Mouse (Mus musculus) cerebellum, adult 18-20 months (tissue): Measurements from ENCODE around the gene Ubl4b.

Experiments
- DNase-seq, 2 experiments: peaks; one replicate each; pipeline ENCODE4 v3.0.0; 2021

Ubl4b gene

DNA sequence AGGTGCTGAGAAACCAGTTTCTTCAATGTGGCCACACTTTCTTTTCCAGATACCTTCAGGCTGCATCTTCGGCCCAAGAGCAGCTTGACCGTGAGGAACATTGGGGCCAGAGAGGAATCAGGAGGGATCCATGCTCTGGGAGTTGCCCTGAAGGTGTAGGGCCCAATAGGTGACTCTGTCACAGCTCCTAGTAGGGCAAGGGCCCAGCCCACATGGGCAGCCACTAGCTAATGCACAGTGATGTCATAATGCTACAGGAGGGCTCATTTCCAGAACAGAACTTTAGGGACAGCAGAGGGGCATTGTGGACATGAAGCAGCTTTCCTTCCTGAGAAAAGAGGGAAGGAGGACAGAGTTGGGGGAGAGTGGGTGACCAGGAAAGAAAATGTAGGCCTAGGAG, at the start of gene Ubl4b:
Gene Ubl4b, minus strand, starts transcription at position 232 of the 400 bp plus-strand sequence.
- DNase-seq, result no peak

DNA sequence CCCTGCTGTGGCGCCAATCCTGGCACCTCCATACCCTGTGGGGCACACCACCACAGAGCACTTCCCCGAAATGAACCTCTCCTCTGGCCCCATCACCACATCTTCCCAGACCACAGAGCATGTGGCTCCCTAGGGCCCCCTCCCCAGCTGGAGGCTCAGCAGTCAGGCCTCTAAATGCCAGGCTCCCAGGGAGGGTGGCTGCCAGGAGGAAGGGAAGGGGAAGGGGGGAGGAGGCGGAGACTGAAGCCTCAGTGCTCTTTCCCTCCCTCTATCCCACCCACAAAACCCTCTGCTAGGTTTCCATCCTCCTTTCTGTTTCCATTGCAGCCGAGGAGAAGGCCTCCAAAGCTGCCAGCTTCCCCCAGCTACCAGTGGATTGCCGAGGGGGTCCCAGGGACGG, 45.3 kb upstream of the Ubl4b start:
- DNase-seq, result no peak

DNA sequence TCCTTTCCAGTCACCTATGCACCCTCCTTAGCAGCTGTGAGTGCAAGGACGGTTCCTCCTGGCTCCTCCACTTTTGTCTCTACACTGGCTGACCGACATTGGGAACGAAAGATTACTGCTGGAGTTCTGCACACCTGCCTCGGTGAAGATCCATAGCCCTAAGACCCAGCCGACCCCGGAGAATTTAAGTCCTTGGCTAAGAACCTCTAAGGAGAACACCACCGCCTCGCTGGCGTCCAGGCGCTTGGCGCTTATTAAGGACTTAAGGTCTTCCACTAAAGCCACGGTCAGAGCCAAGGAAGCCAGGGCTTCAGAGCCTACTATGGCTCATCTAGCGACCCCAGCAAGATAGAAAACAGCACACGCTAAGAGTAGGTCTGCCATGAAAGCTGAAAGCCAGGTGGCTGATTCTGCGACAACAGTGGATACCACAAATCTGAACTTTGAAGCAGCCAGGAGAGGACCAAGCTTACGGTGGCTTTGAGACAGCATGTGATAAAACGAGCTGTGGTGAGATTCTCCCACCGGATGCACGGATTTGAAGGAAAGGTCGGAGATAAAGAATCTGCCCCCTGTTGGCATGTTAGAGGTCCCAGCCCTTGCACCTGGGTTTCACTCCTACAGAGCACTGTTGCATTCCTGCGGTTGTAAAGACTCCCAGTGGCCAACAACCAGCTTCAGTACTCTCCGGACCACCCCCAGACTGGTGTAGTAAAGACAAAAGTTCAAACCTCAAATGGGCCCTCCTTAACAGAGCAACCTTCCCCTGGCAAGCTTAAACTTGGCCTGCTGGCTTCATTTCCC, 42.9 kb upstream of the Ubl4b start:
- no peak for DNase-seq

DNA sequence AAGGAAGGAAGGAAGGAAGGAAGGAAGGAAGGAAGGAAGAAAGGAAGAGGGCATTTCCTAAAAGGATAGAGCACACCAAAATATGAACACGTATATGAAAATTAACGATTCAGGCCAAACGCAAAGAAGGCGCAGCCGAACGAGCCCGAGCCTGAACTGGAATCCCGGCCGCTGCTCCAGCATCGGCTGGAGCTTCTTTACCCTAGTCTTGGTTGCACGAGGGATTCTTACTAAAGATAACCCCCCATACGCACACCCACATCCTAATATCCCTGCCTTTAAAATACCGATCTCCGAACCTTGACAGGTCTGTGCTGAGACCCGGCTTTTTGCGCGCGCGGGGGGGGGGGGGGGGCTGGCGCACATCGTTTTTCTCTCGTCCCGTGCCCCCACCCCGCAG, 42.3 kb upstream of the Ubl4b start:
- DNase-seq, result no peak

DNA sequence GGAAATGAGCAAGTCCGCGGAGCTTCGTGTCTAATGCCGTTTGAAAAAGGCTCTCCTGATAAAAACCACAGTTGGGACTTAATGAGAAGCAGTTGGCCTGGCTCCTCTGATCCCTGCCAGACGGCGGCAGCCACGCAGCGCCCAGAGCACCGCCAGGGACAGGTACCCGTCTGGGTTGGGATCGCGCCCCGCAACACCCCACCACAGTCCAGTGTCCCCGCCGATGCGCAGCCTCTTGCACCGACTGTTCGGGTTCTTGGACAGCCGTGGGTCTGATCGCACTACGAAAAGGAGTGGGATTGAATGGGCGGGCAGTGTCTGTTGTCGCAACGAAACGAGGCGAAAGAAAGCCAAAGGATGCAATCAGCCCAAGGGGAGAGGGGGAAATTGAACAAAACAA, 41.7 kb upstream of the Ubl4b start:
- peak in 1 of 2 experiments; percentile 35 for DNase-seq

DNA sequence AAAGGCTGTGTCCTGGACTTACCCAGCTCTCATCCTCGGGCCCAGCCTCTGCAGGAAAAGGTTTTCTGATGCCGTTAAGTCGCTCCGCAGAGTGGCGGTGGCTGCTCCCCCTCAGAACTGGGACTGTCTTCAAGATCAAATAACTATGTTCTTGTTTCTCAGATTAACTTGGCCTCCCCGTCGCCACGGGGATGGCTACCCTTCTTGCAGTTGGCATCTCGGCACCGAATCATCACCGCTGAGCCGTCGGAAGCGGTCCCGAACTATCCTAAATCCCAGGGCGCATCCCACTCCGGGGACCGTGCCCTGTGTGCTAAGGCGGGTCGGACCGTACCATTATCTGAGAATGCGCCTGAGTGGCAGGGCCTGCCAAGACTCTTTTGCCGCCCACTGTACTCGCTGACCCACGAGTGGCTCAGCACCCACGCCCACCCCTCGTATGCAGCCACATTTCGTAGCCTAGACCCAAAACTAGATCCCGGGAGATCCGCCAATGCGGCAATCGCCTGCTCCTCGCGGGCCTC, 41.1 kb upstream of the Ubl4b start:
- peak in 1 of 2 experiments; percentile 28 for DNase-seq

DNA sequence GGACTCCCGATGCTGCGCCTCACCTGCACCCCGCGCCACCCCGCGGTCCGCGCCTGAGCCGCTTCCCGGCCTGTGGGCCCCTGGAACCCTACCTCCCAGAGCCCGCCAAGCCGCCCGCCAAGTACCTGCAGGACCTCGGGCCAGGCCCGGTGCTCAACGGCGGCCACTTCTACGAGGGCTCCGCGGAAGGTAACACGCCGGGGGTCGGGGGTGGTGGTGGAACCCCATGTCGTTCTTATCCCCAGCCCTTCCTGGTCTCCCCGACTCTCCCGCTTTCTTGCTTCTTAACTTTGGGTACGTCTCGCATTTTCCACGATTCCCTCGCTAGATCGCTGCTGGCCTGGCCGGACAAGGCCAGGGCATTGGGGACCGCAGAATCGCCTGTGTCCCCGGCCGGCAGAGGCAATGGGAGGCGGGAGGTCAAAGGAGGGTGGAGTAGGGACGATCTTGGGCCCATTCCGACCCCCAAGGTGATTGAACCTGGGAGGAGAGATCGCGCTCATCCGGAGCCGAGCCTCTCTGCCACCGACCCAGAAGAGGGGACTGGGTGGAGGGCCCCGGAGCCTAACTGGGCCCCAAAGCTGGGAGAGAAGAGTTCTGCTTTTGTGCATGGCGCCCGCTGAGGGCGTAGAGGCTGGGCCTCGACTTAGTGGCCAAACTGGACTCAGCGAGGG, 40.5 kb upstream of the Ubl4b start:
- peak in 1 of 2 experiments; percentile 29 for DNase-seq

DNA sequence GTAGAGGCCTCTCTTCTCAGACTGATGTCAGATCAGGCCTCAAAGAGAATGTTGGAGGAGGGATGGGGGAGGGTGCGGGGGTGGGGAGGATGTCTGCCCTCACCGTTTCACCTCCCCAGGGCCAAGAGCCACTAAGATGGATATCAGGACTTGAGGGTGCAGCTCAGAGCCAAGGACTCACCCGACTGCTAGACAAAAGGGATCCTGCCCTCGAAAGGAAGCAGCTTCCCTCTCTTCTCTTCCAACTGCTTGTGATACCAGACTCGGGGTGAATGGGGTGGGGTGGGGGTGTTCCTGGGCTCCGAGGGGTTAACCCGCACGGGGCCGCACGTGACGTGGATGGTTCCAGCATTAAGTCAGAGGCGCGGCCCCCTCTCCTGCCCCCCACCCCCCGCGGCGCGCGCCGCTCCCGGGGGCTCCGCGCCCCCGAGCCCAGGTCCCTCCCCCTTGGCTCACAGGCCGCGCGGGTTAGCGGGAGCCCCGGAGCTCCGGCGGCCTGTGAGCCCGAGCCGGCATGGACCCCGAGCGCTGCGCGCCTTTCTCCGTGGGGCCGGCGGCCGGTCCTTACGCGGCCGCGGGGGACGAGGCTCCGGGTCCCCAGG, 39.9 kb upstream of the Ubl4b start, which contains the start of gene Alx3:
Gene Alx3, plus strand, starts transcription at position 370 of the 602 bp plus-strand sequence.
- no peak for DNase-seq

DNA sequence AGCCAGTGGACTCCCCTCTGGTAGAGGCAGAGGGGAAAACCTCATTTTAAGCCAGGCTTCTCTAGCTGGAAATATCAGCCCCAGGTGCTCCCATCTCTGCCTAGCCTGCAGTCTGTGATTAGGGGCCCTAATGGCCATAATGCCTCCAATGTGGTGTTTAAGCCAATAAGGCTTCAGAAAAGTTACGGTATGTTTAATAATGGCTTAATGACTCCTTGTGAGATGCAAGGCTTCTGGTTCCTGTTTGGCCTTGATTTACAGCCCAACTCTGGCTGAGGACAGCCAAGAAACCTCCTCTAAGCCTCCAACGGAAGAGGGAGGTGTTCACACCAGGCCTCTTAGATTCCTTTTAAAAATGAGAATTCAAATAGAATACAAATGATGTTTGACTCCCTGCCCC, 38.8 kb upstream of the Ubl4b start:
- DNase-seq, result no peak

DNA sequence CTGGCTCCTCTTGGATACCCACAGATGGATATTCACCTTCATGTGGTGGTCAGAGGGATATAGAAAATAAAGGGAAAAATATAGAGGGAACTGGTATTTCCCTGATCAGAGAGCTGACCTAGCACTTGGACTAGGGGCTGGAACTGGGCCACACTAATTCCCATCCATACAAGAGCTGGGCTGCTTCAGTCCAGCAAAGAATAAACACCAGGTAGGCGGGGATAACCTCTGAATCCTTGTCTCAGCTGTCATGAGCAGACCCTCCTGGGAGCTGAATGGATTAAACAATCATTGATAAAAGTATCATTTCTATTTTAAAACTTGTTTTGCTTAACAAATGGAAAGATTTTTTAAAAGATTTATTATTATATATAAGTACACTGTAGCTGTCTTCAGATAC, 36.7 kb upstream of the Ubl4b start:
- no peak for DNase-seq

DNA sequence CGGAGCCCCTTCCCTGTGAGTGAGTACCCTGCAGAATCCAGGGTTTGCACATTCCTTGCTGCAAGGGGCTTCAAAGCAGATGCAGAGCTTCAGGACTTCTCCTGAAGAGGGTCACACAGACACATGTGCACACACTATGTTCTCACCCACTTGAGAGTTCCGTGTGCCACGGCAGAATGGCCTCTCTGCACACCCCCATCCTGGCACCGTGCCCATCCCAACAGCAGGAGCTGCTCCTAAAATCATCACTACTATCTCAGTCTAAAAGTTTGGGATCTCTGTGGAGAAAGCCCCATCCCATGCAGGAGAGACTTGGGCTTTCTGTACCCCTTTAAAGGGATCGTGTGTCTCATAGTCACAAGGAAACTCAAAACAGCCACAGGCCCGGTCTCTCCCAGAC, 31.6 kb upstream of the Ubl4b start:
- no peak for DNase-seq

DNA sequence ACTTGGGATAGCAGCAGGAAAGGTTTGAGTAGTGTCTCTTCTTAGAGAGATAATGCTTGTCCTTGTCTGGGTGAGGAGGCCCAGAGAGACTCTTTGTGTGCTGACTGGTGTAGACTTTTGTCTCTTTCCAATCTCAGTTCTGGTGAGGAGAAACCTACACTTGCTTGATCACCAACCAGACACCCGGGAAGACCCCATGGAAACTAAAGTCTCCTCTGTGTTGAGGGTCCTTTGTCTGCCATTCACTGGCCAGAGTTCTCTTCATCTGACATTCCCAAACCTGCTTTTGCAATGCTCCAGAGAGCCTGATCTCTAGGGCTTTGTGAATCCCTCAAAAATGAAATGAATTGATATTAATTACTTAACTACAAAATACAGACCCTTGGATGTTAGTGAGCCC, 29.0 kb upstream of the Ubl4b start:
- DNase-seq, result no peak

DNA sequence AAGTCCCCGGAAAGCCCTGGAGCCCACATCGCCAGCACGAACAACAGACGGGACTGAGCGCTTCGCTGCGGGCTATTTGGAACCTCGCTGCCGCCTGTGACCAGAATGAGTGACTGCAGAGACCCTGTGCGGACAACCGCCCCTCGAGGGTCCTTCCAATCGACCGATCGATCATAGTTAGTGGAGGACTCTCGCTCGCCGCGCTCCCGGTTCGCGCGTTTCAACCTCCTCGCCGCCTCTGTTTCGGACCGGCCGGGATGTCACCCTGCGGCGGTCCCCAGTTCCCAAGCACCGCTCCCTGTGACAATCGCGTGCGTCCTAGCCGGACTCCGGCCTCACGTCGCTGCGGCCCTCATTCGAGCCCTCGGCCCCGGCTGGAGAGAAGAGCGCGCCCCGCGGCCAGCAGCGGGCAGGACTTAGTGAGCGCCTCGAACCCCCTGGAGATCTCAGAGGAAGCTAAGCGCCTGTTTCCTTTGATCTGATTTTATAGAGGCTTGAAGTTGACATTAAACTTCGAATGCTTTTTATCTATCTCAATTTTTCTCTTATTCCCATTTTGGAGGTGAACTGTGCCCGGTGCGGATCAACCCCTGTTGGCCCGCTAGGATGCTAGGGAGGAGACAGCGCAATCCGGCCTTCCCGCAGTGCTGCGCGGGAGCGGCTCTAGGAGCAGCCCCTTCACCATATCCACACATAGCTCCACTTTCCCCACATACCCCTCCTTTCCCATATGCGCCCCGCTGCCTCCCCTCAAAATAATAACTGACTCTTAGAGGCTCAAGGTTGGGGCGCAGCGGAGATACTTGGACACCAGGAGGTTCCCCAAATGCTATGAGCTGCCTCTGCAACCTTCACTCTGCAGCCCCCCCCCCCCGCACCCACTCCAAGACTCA, 28.2 kb upstream of the Ubl4b start:
- peak in 1 of 2 experiments; percentile 24 for DNase-seq

DNA sequence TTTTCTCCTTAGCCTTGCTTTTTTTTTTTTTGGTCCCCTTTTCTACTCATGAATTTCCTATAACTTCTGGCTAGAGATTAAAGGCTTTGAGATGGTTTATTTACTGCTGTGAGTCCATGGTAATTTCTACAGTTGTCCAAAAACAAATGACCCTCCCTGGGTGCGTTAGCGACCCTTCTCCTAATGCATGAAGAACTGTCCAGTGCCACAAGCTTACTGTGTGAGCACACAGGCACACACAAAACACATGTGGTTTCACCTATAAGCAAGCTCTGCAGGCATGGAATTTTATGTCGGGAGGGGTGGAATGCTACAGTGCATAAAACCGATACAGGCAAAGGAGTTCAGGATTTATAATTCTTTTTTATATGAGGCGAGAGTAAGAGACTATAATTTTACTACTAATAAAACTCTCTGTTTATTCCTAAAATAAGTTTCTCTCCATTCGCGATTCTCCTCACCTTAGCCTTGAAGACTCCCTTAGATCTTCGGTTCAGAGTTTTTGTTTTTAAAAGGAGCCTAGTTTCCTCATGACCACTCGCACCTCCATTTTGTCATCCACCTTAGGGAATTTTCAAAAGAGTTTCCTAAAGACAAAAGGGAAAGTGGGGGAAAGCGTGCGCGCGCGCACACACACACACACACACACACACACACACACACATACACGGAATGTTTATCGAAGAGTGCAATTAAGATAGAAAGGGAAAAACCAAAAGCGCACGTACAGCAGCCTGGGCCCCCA, 27.4 kb upstream of the Ubl4b start:
- DNase-seq, result no peak

DNA sequence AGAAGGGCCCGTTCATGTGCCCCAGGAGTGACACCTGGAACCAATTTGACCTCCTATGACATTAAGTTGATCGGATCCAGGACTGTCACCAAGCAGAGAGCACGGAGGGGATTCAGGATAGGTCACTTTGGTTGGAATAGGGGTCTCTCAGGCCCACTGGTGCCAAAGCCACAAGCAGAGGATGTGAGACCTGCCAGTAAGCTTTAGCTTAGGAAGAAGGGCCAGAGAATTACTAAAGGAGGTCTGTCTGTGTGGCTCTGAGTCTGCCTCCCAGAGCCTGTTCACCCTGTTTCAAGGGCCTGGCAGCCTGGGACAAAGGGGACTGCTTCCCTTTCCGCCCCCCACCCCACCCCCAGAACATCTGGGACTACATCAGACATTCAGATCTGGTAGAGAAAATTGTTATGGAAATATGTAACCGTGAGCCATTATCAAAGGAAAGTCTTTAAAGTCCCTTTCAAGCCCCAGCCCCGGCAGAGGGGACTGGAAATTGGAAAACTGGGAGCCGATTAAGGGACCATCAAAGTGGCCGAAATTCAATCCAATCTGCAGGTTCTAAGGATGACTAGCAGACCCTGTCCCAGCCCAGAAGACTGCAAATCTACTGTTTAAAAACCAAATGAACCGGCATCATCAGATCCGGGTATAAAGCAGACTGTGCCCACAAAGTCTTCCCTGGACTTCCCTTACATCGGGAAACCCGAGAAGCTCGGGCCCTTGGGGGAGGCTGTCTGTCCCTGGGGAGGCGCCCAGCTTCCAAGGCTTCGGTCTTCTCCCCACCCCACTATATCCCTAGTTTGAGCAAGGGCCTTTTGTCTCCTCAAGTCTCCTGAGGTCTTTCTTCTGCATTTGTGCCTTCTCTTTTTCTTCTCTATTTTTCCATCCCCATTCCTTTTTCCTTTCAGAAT, 26.5 kb upstream of the Ubl4b start:
- DNase-seq, result no peak

DNA sequence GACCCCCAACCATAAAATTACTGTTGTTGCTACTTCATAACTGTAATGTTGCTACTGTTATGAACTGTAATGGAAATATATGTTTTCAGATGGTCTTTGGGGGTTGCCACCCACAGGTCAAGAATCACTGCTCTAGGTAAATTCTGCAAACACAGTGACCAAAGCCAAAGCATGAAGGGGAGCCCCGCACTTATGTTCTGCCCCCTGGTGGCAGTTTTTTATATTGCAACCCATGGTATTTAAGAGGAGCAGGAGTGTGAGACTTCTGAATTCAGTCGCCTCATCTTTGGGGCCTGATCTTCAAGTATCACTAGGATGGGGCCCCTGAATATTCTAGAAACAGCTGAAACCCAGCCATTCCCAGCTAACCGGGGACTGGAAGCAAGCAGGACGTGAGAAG, 24.6 kb upstream of the Ubl4b start:
- peak; percentile 73 to 80 for DNase-seq

DNA sequence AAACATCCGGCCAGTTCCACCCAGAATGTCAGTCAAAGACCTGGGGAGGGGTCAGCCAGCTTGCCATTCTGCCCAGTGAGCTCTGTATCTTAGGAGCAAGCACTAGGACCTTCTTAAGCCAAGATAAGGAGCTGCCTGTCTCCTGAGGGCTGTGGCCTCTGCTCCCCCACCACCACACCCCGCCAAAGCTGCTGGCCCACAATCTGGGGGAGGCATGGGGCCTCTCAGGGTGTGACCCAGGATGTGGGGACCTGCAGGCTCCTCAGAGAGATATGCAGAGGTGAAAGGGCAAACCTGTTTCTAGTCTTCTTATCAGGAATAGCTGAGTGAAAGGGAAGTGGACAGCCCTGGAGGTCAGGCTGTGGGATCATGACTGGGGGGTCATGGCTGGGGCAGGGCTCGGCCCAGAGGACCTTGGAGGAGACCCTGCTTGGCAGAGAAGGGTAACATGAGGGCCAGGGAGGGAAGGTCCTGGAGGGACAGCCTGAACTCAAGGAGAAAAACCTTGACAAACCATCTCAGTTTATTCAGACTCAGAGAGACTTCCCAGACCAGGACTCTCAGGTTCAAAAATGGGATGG, 23.0 kb upstream of the Ubl4b start:
- no peak for DNase-seq

DNA sequence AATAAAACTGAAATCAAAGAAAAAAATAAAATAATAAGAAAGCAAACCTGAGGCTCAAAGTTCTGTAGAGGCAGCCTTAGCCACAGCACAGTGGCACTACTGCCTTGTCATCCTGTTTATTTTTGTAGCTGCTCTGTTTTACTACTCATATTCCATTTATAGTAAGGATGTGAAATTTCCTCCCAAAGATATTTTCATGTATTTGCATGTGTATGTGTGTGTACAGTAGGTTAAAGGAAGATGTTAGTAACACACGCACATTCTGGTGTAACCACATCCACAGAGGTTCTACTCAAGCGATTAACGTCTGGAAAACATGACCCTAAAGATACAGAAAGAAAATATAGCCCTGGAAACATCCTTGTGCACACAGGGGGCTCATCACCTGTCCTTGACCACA, 21.9 kb upstream of the Ubl4b start:
- DNase-seq, result no peak

DNA sequence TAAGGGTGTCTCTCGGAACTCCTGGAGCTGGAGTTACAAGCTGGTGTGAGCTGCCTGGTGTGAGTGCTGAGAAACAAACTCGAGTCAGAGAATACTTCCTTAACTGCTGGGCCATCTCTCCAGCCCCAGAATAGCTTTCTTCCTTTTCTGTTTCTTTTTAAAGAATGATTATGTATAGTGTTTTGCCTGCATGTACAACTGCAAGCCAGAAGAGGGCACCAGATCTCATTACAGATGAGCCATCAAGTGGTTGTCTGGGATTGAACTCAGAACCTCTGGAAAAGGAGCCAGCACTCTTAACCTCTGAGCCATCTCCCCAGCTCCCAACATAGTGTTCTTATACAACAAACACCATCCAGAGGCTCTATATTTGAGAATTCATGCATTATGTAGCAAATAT, 16.3 kb upstream of the Ubl4b start:
- DNase-seq, result no peak

DNA sequence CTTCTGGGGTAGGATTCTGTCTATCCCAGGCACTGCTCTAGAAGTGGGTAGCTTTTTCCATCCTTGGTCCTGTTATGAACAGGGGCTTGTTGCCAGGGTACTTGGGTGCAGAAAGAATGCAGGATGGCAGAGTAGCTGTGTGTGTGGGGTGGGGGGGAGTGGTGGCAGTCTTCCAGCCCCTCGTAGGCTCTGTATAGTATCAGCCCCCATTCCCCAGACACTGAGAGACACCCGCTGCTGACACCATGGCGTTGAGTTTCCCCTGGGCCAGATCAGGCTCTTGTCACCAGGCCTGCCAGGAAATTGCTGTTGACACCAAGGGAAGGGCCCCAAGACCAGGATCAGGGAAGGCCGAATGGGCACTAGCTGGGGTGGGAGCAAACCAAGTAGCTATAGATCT, 13.8 kb upstream of the Ubl4b start:
- DNase-seq, result no peak
